Mouse (Mus musculus) urinary bladder, postnatal 4 days (tissue): ENCODE results near the gene Taf15.

ENCODE experiments used
- DNase-seq, 2 experiments: peaks; one replicate each; pipeline ENCODE4 v3.0.0; 2021 to 2022; ENCODE audit warnings: low spot score in 2 of 2

The Taf15 gene

GRCm38 (mm10) chr11:83472324-83473234 lies at the start of gene Taf15:
Gene Taf15, plus strand, starts transcription at chr11:83473086.
- peak; percentile 98 for DNase-seq

DNA sequence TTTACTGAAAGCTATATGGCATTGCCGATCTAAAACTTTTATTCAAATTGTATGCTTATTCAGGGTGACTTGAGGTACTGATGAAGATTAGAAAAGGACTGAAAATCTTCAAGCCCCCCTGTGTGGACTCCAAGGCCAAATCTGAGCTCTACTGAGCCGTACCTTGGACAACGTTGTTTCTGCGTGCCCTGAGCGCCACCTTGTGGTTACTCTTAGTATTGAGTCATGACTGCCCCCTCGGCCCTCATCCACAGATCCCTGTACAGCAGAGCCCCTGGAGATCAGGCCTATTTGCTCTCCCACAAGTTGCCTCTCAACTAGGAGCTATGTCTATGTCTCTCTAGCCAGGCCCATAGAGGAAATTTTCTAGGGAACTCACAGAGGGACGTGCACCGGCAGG lies 48.2 kb upstream of the Taf15 start:
- peak in 1 of 2 experiments; percentile 36 for DNase-seq

GRCm38 (mm10) chr11:83426964-83427363 lies 45.9 kb upstream of the Taf15 start:
- no peak for DNase-seq

DNA sequence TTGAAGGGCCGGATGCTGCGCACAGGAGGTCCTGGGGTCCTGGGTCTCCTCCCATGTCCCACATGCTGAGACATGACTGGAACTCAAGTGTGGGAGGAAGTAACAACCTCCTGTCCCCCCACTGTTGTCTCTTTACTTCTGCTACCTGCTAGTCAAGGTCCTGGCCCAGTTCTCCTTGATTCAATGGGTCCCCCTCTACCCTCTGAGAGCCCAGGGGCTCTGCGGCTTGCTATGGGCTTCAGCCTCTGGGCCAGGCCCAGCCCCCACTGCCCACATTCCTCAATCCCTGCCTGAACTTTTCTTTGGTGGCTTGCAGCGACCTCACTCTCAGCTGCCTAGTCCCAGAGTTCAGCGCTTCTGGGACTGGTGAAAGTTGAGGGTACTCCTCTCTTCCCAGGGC lies 43.5 kb upstream of the Taf15 start, which contains the start of gene Gas2l2:
Gene Gas2l2 (minus strand): TSS at position 101 of the 400 bp plus-strand sequence.
- no peak for DNase-seq

GRCm38 (mm10) chr11:83432533-83432932 lies 40.4 kb upstream of the Taf15 start:
- DNase-seq, result no peak

DNA sequence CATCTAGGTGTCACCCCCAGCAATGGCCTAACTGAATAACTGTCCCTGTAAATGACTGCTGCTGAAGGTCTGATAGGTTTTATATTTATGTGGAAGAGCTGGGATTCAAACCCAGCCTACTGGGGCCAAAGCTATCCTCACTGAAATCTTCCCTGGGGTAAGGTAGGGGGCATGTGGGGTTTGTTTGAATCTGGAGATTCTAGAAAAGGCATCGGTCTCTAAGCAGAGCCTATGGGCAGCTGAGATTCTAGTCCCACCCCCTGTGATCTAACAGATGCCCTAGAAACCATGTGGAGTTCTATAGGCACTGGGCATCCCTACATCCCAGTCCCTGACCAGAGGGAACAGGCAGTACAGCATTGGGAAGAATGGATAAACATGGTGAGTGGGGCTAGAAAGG lies 35.5 kb upstream of the Taf15 start, which contains the start of gene 1700020L24Rik:
Gene 1700020L24Rik (plus strand): TSS at position 301 of the 400 bp plus-strand sequence.
- no peak for DNase-seq

GRCm38 (mm10) chr11:83439426-83440060 lies 33.3 kb upstream of the Taf15 start:
- no peak for DNase-seq

DNA sequence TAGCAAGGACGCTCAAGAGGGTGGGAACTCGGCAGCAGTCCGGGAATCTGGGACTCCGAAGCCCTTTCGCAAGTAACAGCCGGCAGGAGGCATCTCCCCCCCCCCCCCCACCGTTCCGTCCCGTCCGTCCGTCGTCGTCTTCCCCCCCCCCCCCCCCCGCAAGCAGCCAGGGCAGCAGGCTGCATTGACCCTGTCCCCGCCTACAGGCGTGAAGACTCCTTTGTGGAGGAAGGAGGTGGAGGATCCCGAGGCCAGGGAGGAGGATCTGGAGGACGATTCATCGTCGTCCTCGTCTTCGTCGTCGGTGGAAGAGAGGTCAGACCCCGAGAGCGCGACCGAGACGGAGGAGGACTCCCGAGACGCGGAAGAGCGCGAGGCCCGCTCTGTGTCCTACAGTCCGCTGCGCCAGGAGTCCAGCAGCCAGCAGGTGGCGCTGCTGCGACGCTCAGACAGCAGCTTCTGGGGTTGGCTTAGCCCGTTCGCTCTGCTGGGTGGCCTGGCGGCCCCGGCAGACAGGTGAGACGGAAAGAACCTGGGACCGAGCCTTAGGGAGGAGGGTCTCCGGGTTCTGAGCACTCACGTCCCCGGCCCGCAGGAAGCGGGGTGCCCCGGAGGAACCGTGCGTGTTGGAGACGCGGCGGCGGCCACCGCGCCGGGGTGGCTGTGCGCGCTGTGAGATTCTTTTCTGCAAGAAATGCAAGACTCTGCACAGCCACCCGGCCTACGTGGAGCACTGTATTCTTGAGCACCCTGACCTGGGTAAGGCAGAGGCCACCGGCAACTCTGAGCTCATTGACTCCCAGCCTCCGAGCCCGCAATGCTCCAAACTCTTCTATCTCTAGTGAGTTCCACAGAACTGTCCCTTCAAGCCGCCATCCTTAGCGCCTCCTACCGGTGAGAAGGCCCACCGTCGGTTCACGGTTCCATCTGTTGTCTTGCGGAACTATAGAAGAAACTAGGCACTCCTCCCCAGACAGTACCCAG lies 32.5 kb upstream of the Taf15 start:
- peak; percentile 77 to 85 for DNase-seq

GRCm38 (mm10) chr11:83441235-83441634 lies 31.7 kb upstream of the Taf15 start:
- no peak for DNase-seq

- DNase-seq, result peak in 1 of 2 experiments; percentile 62
Measured at GRCm38 (mm10) chr11:83442596-83443267, 30.2 kb upstream of the Taf15 start.

DNA sequence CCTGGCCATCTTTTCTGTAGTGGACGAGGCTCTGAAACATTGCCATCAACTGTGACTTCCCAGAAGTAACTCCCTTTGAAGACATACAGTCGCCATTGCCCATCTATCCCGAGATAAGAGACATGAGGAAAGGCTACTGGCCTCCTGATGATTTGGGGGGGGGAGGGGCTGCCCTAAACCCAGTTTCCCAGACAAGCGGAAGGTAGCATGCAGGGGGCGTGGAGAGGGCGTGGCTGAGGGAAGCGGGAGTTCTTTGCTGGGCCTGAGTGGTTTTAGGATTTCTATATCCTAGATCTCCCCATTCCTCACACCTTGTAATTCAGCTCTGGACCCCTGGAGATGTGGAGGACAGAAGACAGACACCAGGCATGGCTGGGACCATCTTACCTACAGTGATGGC lies 29.1 kb upstream of the Taf15 start:
- DNase-seq, result no peak

DNA sequence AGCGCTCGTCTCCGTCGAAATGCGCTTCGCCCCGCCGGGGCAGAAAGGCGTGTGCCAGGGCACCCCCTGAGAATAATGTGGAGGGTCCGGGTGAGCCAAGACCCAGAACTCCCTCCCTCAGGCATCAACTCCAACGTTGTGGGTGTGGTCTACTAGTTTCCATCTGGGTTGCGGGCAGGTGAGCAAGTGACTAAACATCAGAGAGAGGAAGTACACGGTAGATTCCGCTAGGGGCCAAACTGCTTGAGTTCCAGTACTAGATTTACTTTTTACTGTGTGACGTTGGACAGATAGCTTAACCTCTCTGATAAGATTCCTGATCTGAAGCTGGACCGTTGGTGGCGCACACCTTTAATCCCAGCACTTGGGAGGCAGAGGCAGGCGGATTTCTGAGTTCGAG lies 27.9 kb upstream of the Taf15 start:
- no peak for DNase-seq

DNA sequence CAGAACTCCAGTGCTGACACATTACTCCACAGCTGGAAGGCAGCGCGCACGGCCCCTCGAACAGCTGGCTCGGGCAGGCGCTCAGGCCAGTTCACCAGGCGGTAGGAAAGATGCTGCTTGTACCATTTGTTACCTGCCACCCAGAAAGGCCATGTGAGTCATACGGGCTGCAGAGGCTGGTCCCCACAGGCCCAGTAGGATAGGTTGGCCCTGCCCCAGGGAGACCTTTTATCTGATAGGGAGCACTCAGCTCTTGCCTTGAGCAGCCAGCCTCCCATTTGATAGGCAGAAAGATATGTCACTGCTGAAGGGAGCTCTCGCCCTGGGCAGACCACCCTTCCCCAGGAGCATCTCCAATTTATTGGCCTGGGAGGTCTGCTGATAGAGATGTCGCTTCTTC lies 25.3 kb upstream of the Taf15 start:
- DNase-seq, result no peak

- peak in 1 of 2 experiments; percentile 47 for DNase-seq
Measured at GRCm38 (mm10) chr11:83448021-83448926, 24.6 kb upstream of the Taf15 start.

DNA sequence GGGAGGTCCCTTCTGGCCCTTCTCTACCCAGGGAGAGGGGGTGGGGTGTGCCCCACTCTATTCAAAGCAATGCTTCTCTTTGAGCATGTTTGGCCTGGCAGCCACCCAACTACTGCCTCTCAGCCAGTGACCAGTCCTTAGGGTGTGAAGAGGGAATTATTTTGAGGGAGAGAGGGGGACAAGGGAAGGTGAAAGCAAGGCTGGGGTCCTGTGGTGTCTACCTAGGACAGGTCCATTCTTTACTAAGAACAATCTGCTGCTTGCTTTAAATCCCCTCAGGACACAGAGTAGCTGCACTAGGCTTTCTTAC lies 24.0 kb upstream of the Taf15 start:
- no peak for DNase-seq

GRCm38 (mm10) chr11:83449298-83449697 lies 23.6 kb upstream of the Taf15 start:
- DNase-seq, result no peak

DNA sequence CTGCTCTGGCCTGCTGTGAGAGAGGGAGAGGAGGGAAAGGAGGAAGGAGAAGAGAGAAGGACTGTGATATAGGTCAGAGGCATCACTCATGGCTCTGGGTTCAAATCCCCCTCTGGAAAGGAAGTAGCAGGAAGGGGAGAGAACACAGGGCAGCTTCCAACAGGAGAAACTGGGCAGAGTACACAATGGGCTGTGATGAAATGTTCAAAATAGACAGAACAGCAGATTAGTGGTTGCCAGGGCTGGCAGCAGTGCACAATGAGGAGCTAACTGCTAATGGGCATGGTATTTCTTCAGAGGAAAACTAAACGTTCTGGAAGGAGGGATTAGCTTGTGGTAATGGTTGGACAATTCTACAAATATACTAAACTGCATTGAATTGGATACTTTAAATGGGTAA lies 22.3 kb upstream of the Taf15 start:
- no peak for DNase-seq

- DNase-seq, result no peak
Measured at GRCm38 (mm10) chr11:83451281-83451680, 21.6 kb upstream of the Taf15 start.

DNA sequence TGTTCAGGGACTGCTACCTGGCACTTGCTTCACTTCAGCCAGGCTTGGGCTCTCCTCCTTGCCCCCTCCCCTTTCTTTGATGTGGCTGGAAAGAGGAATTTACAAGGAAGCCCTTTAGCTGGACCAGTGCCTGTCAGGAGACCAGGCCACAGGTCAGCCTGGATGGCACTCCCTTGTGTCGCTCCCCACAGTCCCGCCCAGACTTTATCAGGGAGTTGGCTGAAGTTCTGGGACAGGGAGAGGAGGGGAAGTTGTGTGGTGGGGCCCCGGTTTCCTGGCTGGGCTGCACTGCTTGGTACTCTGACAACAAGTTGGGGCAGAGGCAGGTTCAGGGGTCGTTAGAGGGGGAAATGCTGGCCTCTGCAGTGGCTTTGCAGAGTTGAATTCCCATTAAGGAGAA lies 18.3 kb upstream of the Taf15 start:
- DNase-seq, result no peak

DNA sequence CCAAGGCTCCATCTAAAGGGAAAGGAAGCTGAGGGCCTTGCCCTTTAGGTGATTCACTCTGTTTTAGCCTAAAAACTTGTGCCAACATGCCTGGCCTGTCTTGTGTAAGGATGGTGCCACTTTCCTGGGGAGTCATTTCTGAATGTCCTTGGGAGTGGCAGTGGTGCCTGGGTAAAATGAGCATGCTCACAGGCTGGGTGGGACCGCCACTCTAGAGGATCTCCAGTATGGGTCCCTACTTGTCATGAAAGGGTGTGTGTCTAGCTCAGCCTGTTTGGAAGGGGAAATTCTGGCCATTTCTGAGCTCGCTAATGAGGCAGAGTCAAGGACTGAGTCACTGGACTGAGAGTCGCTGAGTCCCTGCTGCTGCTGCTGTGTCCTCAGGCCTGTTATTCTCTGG lies 17.3 kb upstream of the Taf15 start:
- DNase-seq, result no peak
